ENCODE assay signal across 22 mouse cellular contexts in the genomic region with DNA sequence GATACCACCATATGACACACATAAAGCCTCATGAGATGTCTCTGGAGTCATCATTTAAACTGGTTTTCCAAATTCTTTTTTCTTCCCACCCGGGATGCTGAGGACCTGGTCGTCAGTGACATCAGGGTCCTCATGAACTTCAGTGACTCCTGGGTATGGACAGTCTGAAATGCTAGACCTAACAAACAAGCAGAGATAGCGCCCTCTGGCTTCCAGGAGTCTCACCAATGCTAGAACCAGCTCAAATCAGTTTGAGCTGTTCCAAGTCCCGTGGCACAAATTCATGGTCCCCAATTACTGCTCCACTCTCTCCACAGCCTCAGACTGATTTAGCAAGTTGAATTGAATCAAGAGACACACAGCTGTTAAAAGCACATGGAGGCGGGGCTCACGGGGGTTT. TPM values are rescaled to one million over a fixed set of nuclear protein-coding genes. Genes with fewer than 3 reads are reported as not detected.
DNase-seq lines count a peak whose midpoint lies in the region; TF ChIP-seq lines count a peak whose summit lies in the region.
"Had no signal": no experiment of that assay in that cellular context is flagged by ENCODE, and none has a peak within 500 bp of the region (broad histone marks: within the 10 kb centered on the region; RNA-seq: fewer than 3 reads in every experiment).

No protein-coding gene starts in this region.

- H3K4me3 ChIP-seq in layer of hippocampus, adult 2 months, result no peak overlapping the region
- H3K4me3 ChIP-seq in embryonic facial prominence, embryonic 10.5 days, result no peak overlapping the region
- H3K4me3 ChIP-seq: embryonic facial prominence, embryonic 13.5 days; forebrain, embryonic 10.5 days; heart, embryonic 10.5 days; limb, embryonic 10.5 days; liver, embryonic 15.5 days had no signal

- H3K4me1 ChIP-seq in embryonic facial prominence, embryonic 10.5 days, result no peaks in the 10 kb centered on the region
- H3K4me1 ChIP-seq: embryonic facial prominence, embryonic 13.5 days; forebrain, embryonic 10.5 days; heart, embryonic 10.5 days; limb, embryonic 10.5 days; liver, embryonic 15.5 days had no signal

- H3K9me3 ChIP-seq in embryonic facial prominence, embryonic 10.5 days, result no peaks in the 10 kb centered on the region
- H3K9me3 ChIP-seq: embryonic facial prominence, embryonic 13.5 days; forebrain, embryonic 10.5 days; heart, embryonic 10.5 days; limb, embryonic 10.5 days; liver, embryonic 15.5 days had no signal

- 71% methylated on average over 6 of the region's 6 CpGs for WGBS in embryonic facial prominence, embryonic 10.5 days

- peak; percentile 25 for DNase-seq in embryo, embryonic 11 days
- DNase-seq in embryo, embryonic 10 days (ENCODE audit: low spot score), result no peak
- no peak for DNase-seq in layer of hippocampus, adult 2 months (ENCODE audit: low spot score in 2 of 2)
- no peak for DNase-seq in layer of hippocampus, postnatal 36 days
- peak; percentile 12 for DNase-seq in right cerebral cortex, postnatal 14 days
- DNase-seq in right cerebral cortex, adult 18-20 months, result no peak
- no peak for DNase-seq in embryonic facial prominence, embryonic 10.5 days (ENCODE audit: low spot score)
- no peak for DNase-seq in heart, postnatal 14 days
- DNase-seq: adrenal gland, postnatal 36 days; cerebellum, postnatal 25 days; gastrocnemius, postnatal 25 days; heart, postnatal 4 days; midbrain, embryonic 14.5 days; right cerebral cortex, postnatal 4 days had no signal

- no peaks in the 10 kb centered on the region for H3K36me3 ChIP-seq in embryonic facial prominence, embryonic 10.5 days (replicated peaks)
- H3K36me3 ChIP-seq: embryonic facial prominence, embryonic 13.5 days; forebrain, embryonic 10.5 days; heart, embryonic 10.5 days; limb, embryonic 10.5 days; liver, embryonic 15.5 days had no signal

- no peak overlapping the region for H3K27ac ChIP-seq in layer of hippocampus, adult 2 months
- no peak overlapping the region for H3K27ac ChIP-seq in embryonic facial prominence, embryonic 10.5 days (replicated peaks)
- H3K27ac ChIP-seq: embryonic facial prominence, embryonic 13.5 days; forebrain, embryonic 10.5 days; heart, embryonic 10.5 days; limb, embryonic 10.5 days; liver, embryonic 15.5 days had no signal

- no peaks in the 10 kb centered on the region for H3K27me3 ChIP-seq in embryonic facial prominence, embryonic 10.5 days (replicated peaks; ENCODE audit: low read depth, poor library complexity, severe bottlenecking)
- H3K27me3 ChIP-seq: embryonic facial prominence, embryonic 13.5 days; liver, embryonic 15.5 days had no signal

- peak; percentile 53 for TF ChIP-seq CTCF in layer of hippocampus, adult 2 months (conservative IDR thresholded peaks at IDR 0.05)

- intact Hi-C loops in heart, postnatal 14 days (cut with DNase I), result no loop called here

RNA-seq across cellular contexts. Expression of gene Tacr1, which starts 16.2 kb away (rescaled TPM):
- 1 to 10 TPM; 1.7 to 1.9 TPM for total RNA-seq in layer of hippocampus, adult 2 months (2021)
- 1 to 10 TPM; 1.5 to 1.8 TPM for total RNA-seq in layer of hippocampus, postnatal 36 days (2021)
- polyA plus RNA-seq in embryonic facial prominence, embryonic 10.5 days (2016; fragmentation: Nextera tagmentation; extraction: Ambion mirVana), result 0.39 and 0.49 TPM in 2 replicates
- total RNA-seq in heart, postnatal 14 days (2021), result not detected
- total RNA-seq: adrenal gland, postnatal 36 days; gastrocnemius, postnatal 25 days; megakaryocyte progenitor cell, adult 5-6 weeks; MEL had no signal
- polyA plus RNA-seq: activated CD4-positive, CD25-positive, alpha-beta regulatory T cell, adult 4 months; liver, embryonic 15.5 days had no signal

Comparison
In these comparisons a context has a peak if more than half of its experiments do, and no peak if none do; other contexts are left out.
1. DNase-seq: peak in embryo, embryonic 11 days (single experiment) and right cerebral cortex, postnatal 14 days (single experiment); none in embryo, embryonic 10 days (single experiment), layer of hippocampus, adult 2 months (0 of 2), layer of hippocampus, postnatal 36 days (0 of 2), right cerebral cortex, adult 18-20 months (single experiment), embryonic facial prominence, embryonic 10.5 days (single experiment) and heart, postnatal 14 days (0 of 2).